Mouse (Mus musculus) stomach, embryonic 16.5 days (tissue): ENCODE measurements around the gene Jup. TPM values are rescaled to one million over a fixed set of nuclear protein-coding genes. Genes with fewer than 3 reads are reported as not detected.

ENCODE experiments used
- ATAC-seq: fragments of 200-750 bp; cut with Nextera tagmentation; 2 replicates; pipeline ENCODE4 v1.8.0; 2017; ENCODE audit warnings: moderate number of reproducible peaks, moderate TSS enrichment; ENCODE audit not compliant: insufficient read depth, low FRiP score
- H3K27ac ChIP-seq: fragments of 300-500 bp; sonication (generic); 2 replicates; pipeline ENCODE4 v1.5.1; 2014; ENCODE audit warnings: low read length
- H3K27me3 ChIP-seq: fragments of 300-500 bp; sonication (generic); 2 replicates; pipeline ENCODE4 v1.6.1; 2014; ENCODE audit warnings: low read length, control low read depth, mixed read lengths; ENCODE audit not compliant: control insufficient read depth, insufficient read depth
- H3K36me3 ChIP-seq: fragments of 300-500 bp; sonication (generic); 2 replicates; pipeline ENCODE4 v1.6.1; 2014; ENCODE audit warnings: low read length; ENCODE audit not compliant: control insufficient read depth, insufficient read depth
- H3K4me1 ChIP-seq: fragments of 300-500 bp; sonication (generic); 2 replicates; pipeline ENCODE4 v1.6.1; 2014; ENCODE audit warnings: low read length, control low read depth, mixed read lengths; ENCODE audit not compliant: control insufficient read depth, insufficient read depth
- H3K4me2 ChIP-seq: fragments of 300-500 bp; sonication (generic); 2 replicates; pipeline ENCODE4 v1.6.1; 2014; ENCODE audit warnings: low read depth, low read length, mixed read lengths
- H3K4me3 ChIP-seq: fragments of 300-500 bp; sonication (generic); replicated peaks from 2 replicates; pipeline ENCODE4 v1.5.1; 2014; ENCODE audit warnings: mild to moderate bottlenecking, low read length
- H3K9ac ChIP-seq: fragments of 300-500 bp; sonication (generic); 2 replicates; pipeline ENCODE4 v1.6.1; 2014; ENCODE audit warnings: low read length
- H3K9me3 ChIP-seq: fragments of 300-500 bp; sonication (generic); replicated peaks from 2 replicates; pipeline ENCODE4 v1.6.1; 2016; ENCODE audit warnings: low read length, control low read depth; ENCODE audit not compliant: control insufficient read depth
- WGBS: fragments of 180-500 bp; shearing (Covaris S2); extraction: QIAGEN DNeasy Blood & Tissue Kit; methylation state at CpG from one replicate; pipeline ENCODE4 v1.1.7; 2014; 5-methylcytosine and 5-hydroxymethylcytosine counted together
- polyA plus RNA-seq: library from polyadenylated mRNA; unstranded; fragments of >200 nt; fragmentation: Nextera tagmentation; extraction: Ambion mirVana; gene quantifications from 2 replicates; pipeline ENCODE4 v1.2.1, GENCODE M21; 2015

Jup gene
- polyA plus RNA-seq, 1 experiment from 2014 or later = 247 TPM

GRCm38 (mm10) chr11:100387589-100388375 is 9.8 kb downstream of the Jup start:
- peaks cover 13% of the 10 kb centered on the region for H3K36me3 ChIP-seq
- peak; percentile 57 for ATAC-seq
- no peaks in the 10 kb centered on the region for H3K27me3 ChIP-seq
- H3K9me3 ChIP-seq = no peaks in the 10 kb centered on the region
- WGBS = 17% methylated on average over 14 of the region's 14 CpGs
- H3K27ac ChIP-seq = peak overlapping the region; percentile 97
- peak overlapping the region; percentile 60 for H3K9ac ChIP-seq
- H3K4me1 ChIP-seq = peaks cover 66% of the 10 kb centered on the region
- peak overlapping the region; percentile 47 for H3K4me2 ChIP-seq
- H3K4me3 ChIP-seq = peak overlapping the region; percentile 12

GRCm38 (mm10) chr11:100387111-100387510 is 10.5 kb downstream of the Jup start:
- peaks cover 16% of the 10 kb centered on the region for H3K36me3 ChIP-seq
- H3K4me3 ChIP-seq = peak overlapping the region; percentile 5; the same call in 1 of the 2 replicates
- no peak for ATAC-seq
- H3K9ac ChIP-seq = peak overlapping the region; percentile 60
- peaks cover 61% of the 10 kb centered on the region for H3K4me1 ChIP-seq
- no peaks in the 10 kb centered on the region for H3K27me3 ChIP-seq
- WGBS = 75% methylated on average over 6 of the region's 6 CpGs
- no peaks in the 10 kb centered on the region for H3K9me3 ChIP-seq
- H3K4me2 ChIP-seq = peak overlapping the region; percentile 47
- peak overlapping the region; percentile 97 for H3K27ac ChIP-seq

- Histone ChIP-seq H3K27me3 (no peaks in the 10 kb centered on the region), H3K36me3 (peaks cover 20% of the 10 kb centered on the region), H3K27ac (peak overlapping the region; percentile 97), H3K4me1 (peaks cover 57% of the 10 kb centered on the region), H3K4me2 (peak overlapping the region; percentile 47), H3K4me3 (0 out of 2 replicates have a peak overlapping the region, but pooled peaks have one; percentile 1), H3K9me3 (no peaks in the 10 kb centered on the region), H3K9ac (peak overlapping the region; percentile 60)
- peak; percentile 79 for ATAC-seq
- 52% methylated on average over 5 of the region's 5 CpGs for WGBS
These were observed 11.0 kb downstream of the Jup start for GRCm38 (mm10) chr11:100386586-100386985.

GRCm38 (mm10) chr11:100385016-100385415 is 12.5 kb downstream of the Jup start:
- Histone ChIP-seq H3K4me2 (no peak overlapping the region), H3K27ac (no peak overlapping the region), H3K9ac (no peak overlapping the region), H3K9me3 (no peaks in the 10 kb centered on the region), H3K4me1 (peaks cover 42% of the 10 kb centered on the region), H3K27me3 (no peaks in the 10 kb centered on the region), H3K36me3 (peaks cover 31% of the 10 kb centered on the region), H3K4me3 (no peak overlapping the region)
- ATAC-seq = no peak
- WGBS = 91% methylated on average over 3 of the region's 3 CpGs

- no peak overlapping the region for H3K9ac ChIP-seq
- no peaks in the 10 kb centered on the region for H3K9me3 ChIP-seq
- H3K27ac ChIP-seq = no peak overlapping the region
- H3K4me2 ChIP-seq = no peak overlapping the region
- H3K4me3 ChIP-seq = no peak overlapping the region
- ATAC-seq = no peak
- H3K27me3 ChIP-seq = no peaks in the 10 kb centered on the region
- 83% methylated on average over 6 of the region's 6 CpGs for WGBS
- H3K4me1 ChIP-seq = peaks cover 19% of the 10 kb centered on the region
- peaks cover 36% of the 10 kb centered on the region for H3K36me3 ChIP-seq
These were observed 14.9 kb downstream of the Jup start for GRCm38 (mm10) chr11:100382682-100383081.

- ATAC-seq = no peak
- Histone ChIP-seq H3K36me3 (peaks cover 35% of the 10 kb centered on the region), H3K9ac (no peak overlapping the region), H3K27me3 (no peaks in the 10 kb centered on the region), H3K4me3 (no peak overlapping the region), H3K27ac (no peak overlapping the region), H3K4me2 (no peak overlapping the region), H3K4me1 (no peaks in the 10 kb centered on the region), H3K9me3 (no peaks in the 10 kb centered on the region)
- WGBS = 84% methylated on average over 4 of the region's 4 CpGs
These were observed 18.3 kb downstream of the Jup start for GRCm38 (mm10) chr11:100379311-100379710.

GRCm38 (mm10) chr11:100378446-100378845 is 19.1 kb downstream of the Jup start:
- no peak overlapping the region for H3K27ac ChIP-seq
- no peak overlapping the region for H3K9ac ChIP-seq
- H3K36me3 ChIP-seq = peaks cover 40% of the 10 kb centered on the region
- no peaks in the 10 kb centered on the region for H3K4me1 ChIP-seq
- no peaks in the 10 kb centered on the region for H3K27me3 ChIP-seq
- no peak for ATAC-seq
- WGBS = 91% methylated on average over 5 of the region's 5 CpGs
- no peaks in the 10 kb centered on the region for H3K9me3 ChIP-seq
- H3K4me3 ChIP-seq = no peak overlapping the region
- H3K4me2 ChIP-seq = no peak overlapping the region

GRCm38 (mm10) chr11:100377989-100378388 is 19.6 kb downstream of the Jup start:
- 95% methylated on average over 14 of the region's 14 CpGs for WGBS
- Histone ChIP-seq H3K4me1 (no peaks in the 10 kb centered on the region), H3K4me2 (no peak overlapping the region), H3K27me3 (no peaks in the 10 kb centered on the region), H3K4me3 (no peak overlapping the region), H3K9ac (no peak overlapping the region), H3K27ac (no peak overlapping the region), H3K36me3 (peaks cover 39% of the 10 kb centered on the region), H3K9me3 (no peaks in the 10 kb centered on the region)
- no peak for ATAC-seq

- Histone ChIP-seq H3K27ac (no peak overlapping the region), H3K36me3 (peaks cover 38% of the 10 kb centered on the region), H3K4me1 (no peaks in the 10 kb centered on the region), H3K4me2 (no peak overlapping the region), H3K9me3 (no peaks in the 10 kb centered on the region), H3K4me3 (no peak overlapping the region), H3K9ac (no peak overlapping the region), H3K27me3 (no peaks in the 10 kb centered on the region)
- ATAC-seq = no peak
- 91% methylated on average over 21 of the region's 21 CpGs for WGBS
These were observed 20.7 kb downstream of the Jup start for GRCm38 (mm10) chr11:100376746-100377389.
